Mouse (Mus musculus): ENCODE results near the gene Figla. TPM values are rescaled to one million over a fixed set of nuclear protein-coding genes. Genes with fewer than 3 reads are reported as not detected.
"Not testable (repeated sequence)": the region's sequence is repeated elsewhere in the genome, so short reads cannot be mapped to it uniquely, and the experiment has no call there.

Figla gene
- polyA plus RNA-seq, 1 experiment from 2014 or later, result not detected

- ATAC-seq (ENCODE audit: insufficient number of reproducible peaks, low FRiP score), result no peak
- no peaks in the 10 kb centered on the region for H3K4me1 ChIP-seq (replicated peaks)
- WGBS, result 70% methylated on average over 18 of the region's 18 CpGs
- no peak overlapping the region for H3K9ac ChIP-seq
- 0 out of 2 replicates have a peak, but pooled peaks cover 3% of the 10 kb centered on the region for H3K9me3 ChIP-seq (replicated peaks)
- H3K36me3 ChIP-seq, result no peaks in the 10 kb centered on the region
- no peak overlapping the region for H3K4me2 ChIP-seq
- H3K4me3 ChIP-seq, result no peak overlapping the region
- no peak overlapping the region for H3K27ac ChIP-seq (ENCODE audit: poor library complexity, severe bottlenecking)
- H3K27me3 ChIP-seq (replicated peaks), result no peaks in the 10 kb centered on the region
Observed at GRCm38 (mm10) chr6:86003405-86003925, 12.5 kb upstream of the Figla start.

GRCm38 (mm10) chr6:86004271-86005148 is 11.5 kb upstream of the Figla start:
- WGBS, result 10% methylated on average over 18 of the region's 18 CpGs
- peak; percentile 80; the same call in 1 of the 2 replicates for ATAC-seq (ENCODE audit: insufficient number of reproducible peaks, low FRiP score)

GRCm38 (mm10) chr6:86009980-86010379 is 6.0 kb upstream of the Figla start:
- no peak overlapping the region for H3K9ac ChIP-seq
- no peaks in the 10 kb centered on the region for H3K27me3 ChIP-seq (replicated peaks)
- no peak for ATAC-seq (ENCODE audit: insufficient number of reproducible peaks, low FRiP score)
- H3K9me3 ChIP-seq (replicated peaks), result no peaks in the 10 kb centered on the region
- H3K4me1 ChIP-seq (replicated peaks), result no peaks in the 10 kb centered on the region
- H3K27ac ChIP-seq (ENCODE audit: poor library complexity, severe bottlenecking), result no peak overlapping the region
- 33% methylated on average over 4 of the region's 4 CpGs for WGBS
- no peak overlapping the region for H3K4me3 ChIP-seq
- H3K36me3 ChIP-seq, result no peaks in the 10 kb centered on the region
- H3K4me2 ChIP-seq, result no peak overlapping the region

More at GRCm38 (mm10) chr6:86004271-86005148, 11.5 kb upstream of the Figla start:
- H3K4me2 ChIP-seq, result peak overlapping the region; percentile 63
- H3K9me3 ChIP-seq (replicated peaks), result 0 out of 2 replicates have a peak, but pooled peaks cover 3% of the 10 kb centered on the region
- no peak overlapping the region for H3K9ac ChIP-seq
- H3K27me3 ChIP-seq (replicated peaks), result no peaks in the 10 kb centered on the region
- no peak overlapping the region for H3K4me3 ChIP-seq
- no peaks in the 10 kb centered on the region for H3K4me1 ChIP-seq (replicated peaks)
- no peaks in the 10 kb centered on the region for H3K36me3 ChIP-seq
- no peak overlapping the region for H3K27ac ChIP-seq (ENCODE audit: poor library complexity, severe bottlenecking)

- ATAC-seq (ENCODE audit: insufficient number of reproducible peaks, low FRiP score), result peak; percentile 63; the same call in 1 of the 2 replicates
- H3K4me1 ChIP-seq (replicated peaks); H3K4me2 ChIP-seq; H3K27me3 ChIP-seq (replicated peaks); H3K9me3 ChIP-seq (replicated peaks); H3K4me3 ChIP-seq; H3K27ac ChIP-seq (ENCODE audit: poor library complexity, severe bottlenecking); H3K9ac ChIP-seq; H3K36me3 ChIP-seq: not testable (repeated sequence)
- WGBS, result 39% methylated on average over 5 of the region's 5 CpGs
Observed at GRCm38 (mm10) chr6:86014812-86015211, 1.2 kb upstream of the Figla start.

- no peak for ATAC-seq (ENCODE audit: insufficient number of reproducible peaks, low FRiP score)
- Histone ChIP-seq H3K4me3 (no peak overlapping the region), H3K9me3 (replicated peaks) (no peaks in the 10 kb centered on the region), H3K9ac (no peak overlapping the region), H3K4me1 (replicated peaks) (peaks cover 9% of the 10 kb centered on the region; the same call in 1 of the 2 replicates), H3K27me3 (replicated peaks) (no peaks in the 10 kb centered on the region), H3K4me2 (no peak overlapping the region), H3K27ac (ENCODE audit: poor library complexity, severe bottlenecking) (no peak overlapping the region), H3K36me3 (no peaks in the 10 kb centered on the region)
- WGBS, result 75% methylated on average over 23 of the region's 23 CpGs
Observed at GRCm38 (mm10) chr6:86016793-86017350, 901 bp downstream of the Figla start.

- H3K27ac ChIP-seq (ENCODE audit: poor library complexity, severe bottlenecking), result peak overlapping the region; percentile 28
- no peak overlapping the region for H3K4me3 ChIP-seq
- H3K9ac ChIP-seq, result no peak overlapping the region
- H3K9me3 ChIP-seq (replicated peaks), result no peaks in the 10 kb centered on the region
- H3K4me2 ChIP-seq, result no peak overlapping the region
- WGBS, result 41% methylated on average over 4 of the region's 4 CpGs
- no peaks in the 10 kb centered on the region for H3K27me3 ChIP-seq (replicated peaks)
- H3K4me1 ChIP-seq (replicated peaks), result peaks cover 9% of the 10 kb centered on the region; the same call in 1 of the 2 replicates
- no peaks in the 10 kb centered on the region for H3K36me3 ChIP-seq
- peak; percentile 27; the same call in 1 of the 2 replicates for ATAC-seq (ENCODE audit: insufficient number of reproducible peaks, low FRiP score)
Observed at GRCm38 (mm10) chr6:86019415-86020237, 3.7 kb downstream of the Figla start.

- H3K9ac ChIP-seq, result no peak overlapping the region
- H3K27me3 ChIP-seq (replicated peaks), result no peaks in the 10 kb centered on the region
- no peak overlapping the region for H3K27ac ChIP-seq (ENCODE audit: poor library complexity, severe bottlenecking)
- 31% methylated on average over 3 of the region's 3 CpGs for WGBS
- no peak overlapping the region for H3K4me3 ChIP-seq
- H3K36me3 ChIP-seq, result no peaks in the 10 kb centered on the region
- no peak overlapping the region for H3K4me2 ChIP-seq
- ATAC-seq (ENCODE audit: insufficient number of reproducible peaks, low FRiP score), result no peak
- no peaks in the 10 kb centered on the region for H3K9me3 ChIP-seq (replicated peaks)
- 0 out of 2 replicates have a peak, but pooled peaks cover 4% of the 10 kb centered on the region for H3K4me1 ChIP-seq (replicated peaks)
Observed at GRCm38 (mm10) chr6:86020948-86021347, 5.0 kb downstream of the Figla start.

- H3K9ac ChIP-seq, result no peak overlapping the region
Observed at GRCm38 (mm10) chr6:86026632-86027292, 10.8 kb downstream of the Figla start.

GRCm38 (mm10) chr6:86028150-86028549 is 12.2 kb downstream of the Figla start:
- peaks cover 51% of the 10 kb centered on the region for H3K27me3 ChIP-seq (replicated peaks)
- H3K4me3 ChIP-seq, result peak overlapping the region; percentile 52
- H3K4me1 ChIP-seq (replicated peaks), result peaks cover 7% of the 10 kb centered on the region; the same call in 1 of the 2 replicates
- H3K4me2 ChIP-seq, result peak overlapping the region; percentile 97
- no peaks in the 10 kb centered on the region for H3K9me3 ChIP-seq (replicated peaks)
- H3K9ac ChIP-seq, result no peak overlapping the region
- WGBS, result 72% methylated on average over 2 of the region's 2 CpGs
- H3K27ac ChIP-seq (ENCODE audit: poor library complexity, severe bottlenecking), result no peak overlapping the region
- no peak for ATAC-seq (ENCODE audit: insufficient number of reproducible peaks, low FRiP score)
- no peaks in the 10 kb centered on the region for H3K36me3 ChIP-seq

More at GRCm38 (mm10) chr6:86026632-86027292, 10.8 kb downstream of the Figla start:
- H3K4me2 ChIP-seq, result no peak overlapping the region
- ATAC-seq (ENCODE audit: insufficient number of reproducible peaks, low FRiP score), result no peak
- WGBS, result 69% methylated on average over 8 of the region's 8 CpGs
- H3K9me3 ChIP-seq (replicated peaks), result no peaks in the 10 kb centered on the region
- no peak overlapping the region for H3K4me3 ChIP-seq
- H3K36me3 ChIP-seq, result no peaks in the 10 kb centered on the region
- H3K27me3 ChIP-seq (replicated peaks), result peaks cover 51% of the 10 kb centered on the region
- H3K4me1 ChIP-seq (replicated peaks), result peaks cover 7% of the 10 kb centered on the region; the same call in 1 of the 2 replicates
- H3K27ac ChIP-seq (ENCODE audit: poor library complexity, severe bottlenecking), result no peak overlapping the region

- no peaks in the 10 kb centered on the region for H3K9me3 ChIP-seq (replicated peaks)
- WGBS, result 1% methylated on average over 56 of the region's 56 CpGs
- H3K36me3 ChIP-seq, result no peaks in the 10 kb centered on the region
- peak within 1 kb of the TSS; percentile 97 for H3K4me2 ChIP-seq
- peaks cover 7% of the 10 kb centered on the region; the same call in 1 of the 2 replicates for H3K4me1 ChIP-seq (replicated peaks)
- peak within 1 kb of the TSS; percentile 64 for H3K9ac ChIP-seq
- peak; percentile 55 for ATAC-seq (ENCODE audit: insufficient number of reproducible peaks, low FRiP score)
- peak within 1 kb of the TSS; percentile 52 for H3K4me3 ChIP-seq
- no peak within 1 kb of the TSS for H3K27ac ChIP-seq (ENCODE audit: poor library complexity, severe bottlenecking)
- peaks cover 51% of the 10 kb centered on the region for H3K27me3 ChIP-seq (replicated peaks)
Observed at GRCm38 (mm10) chr6:86028601-86029322, 12.8 kb downstream of the Figla start, which contains the start of gene Add2. Gene Add2, plus strand, starts transcription at chr6:86028681.

All from heart, embryonic 12.5 days (tissue).